Mouse (Mus musculus): ENCODE data around the gene Gm42791.
A peak's percentile ranks its signal among the peaks of the same experiment; 100 is the strongest.

Gene Gm42791

DNA sequence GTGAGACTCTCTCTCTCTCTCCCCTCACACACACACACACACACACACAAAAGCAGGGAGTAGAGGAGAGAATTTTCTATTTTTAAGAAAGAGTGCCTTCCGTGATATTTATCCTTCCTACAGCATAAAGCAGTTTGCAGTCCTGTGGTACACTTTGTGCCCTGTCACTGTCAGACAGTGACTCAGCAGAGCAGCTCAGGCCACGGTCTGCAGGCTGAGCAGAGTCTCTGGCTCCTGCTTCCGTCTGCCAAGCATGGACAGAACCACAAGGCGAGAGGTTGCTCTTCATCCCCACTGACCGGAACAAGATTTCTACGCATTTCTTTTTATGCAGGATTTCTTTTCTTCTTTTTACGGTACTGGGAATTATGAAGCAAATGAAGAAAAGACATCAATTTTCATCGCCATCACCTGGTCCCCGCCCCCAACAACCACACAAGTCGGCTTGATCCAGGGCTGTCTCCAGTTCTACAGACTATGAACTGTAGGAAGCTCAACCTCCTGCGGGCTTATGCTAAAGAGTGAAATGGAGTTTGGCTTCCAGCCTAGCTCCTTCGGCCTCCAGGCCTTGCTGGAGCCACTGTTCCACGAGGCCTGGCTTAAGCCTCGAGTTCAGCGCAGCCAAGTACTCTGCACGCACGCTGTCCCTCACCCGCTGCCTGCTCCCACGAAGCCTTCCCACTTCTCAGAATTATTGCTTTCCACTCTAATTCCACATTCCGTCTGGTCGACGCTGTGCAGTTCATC, 40.5 kb downstream of the Gm42791 start:
- DNase-seq (ENCODE audit: low spot score in 2 of 2): no peak

DNA sequence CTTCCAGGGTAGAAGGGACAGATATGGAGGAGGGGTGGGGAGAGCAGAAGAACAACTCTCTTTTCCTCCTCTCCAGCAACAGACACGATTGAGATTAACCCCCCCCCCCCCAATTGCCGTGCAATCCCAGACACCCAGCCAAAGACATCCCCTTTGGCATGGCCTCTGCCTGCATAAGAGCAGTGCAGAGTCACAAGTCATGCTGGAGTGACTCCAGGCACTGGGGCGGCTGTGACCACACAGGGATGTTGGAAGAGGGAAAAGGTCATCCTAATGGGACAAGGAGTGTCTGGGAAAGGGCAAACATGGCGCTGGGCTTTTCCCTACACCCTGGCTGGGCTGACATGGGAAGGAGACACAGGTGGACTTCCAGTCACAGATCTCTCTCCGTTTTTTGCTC, 41.8 kb downstream of the Gm42791 start:
- peak in 1 of 2 experiments; percentile 71 for DNase-seq (ENCODE audit: low spot score in 2 of 2)

DNA sequence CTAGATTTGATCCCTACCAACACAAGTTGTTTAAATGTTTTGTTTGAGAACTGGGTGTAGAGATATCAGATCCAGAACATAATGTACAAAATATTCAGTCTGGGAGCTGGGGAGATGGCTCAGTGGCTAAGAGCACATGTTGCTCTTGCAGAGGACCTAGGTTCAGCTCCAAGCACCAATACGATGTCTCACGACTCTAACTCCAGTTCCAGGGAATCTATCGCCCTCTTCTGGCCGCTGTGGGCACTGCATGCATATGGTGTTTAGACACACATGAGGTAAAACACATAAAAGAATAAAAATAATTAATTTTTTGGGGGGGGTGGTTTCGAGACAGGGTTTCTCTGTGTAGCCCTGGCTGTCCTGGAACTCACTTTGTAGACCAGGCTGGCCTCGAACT, 42.5 kb downstream of the Gm42791 start:
- DNase-seq (ENCODE audit: low spot score in 2 of 2): peak in 1 of 2 experiments; percentile 28

DNA sequence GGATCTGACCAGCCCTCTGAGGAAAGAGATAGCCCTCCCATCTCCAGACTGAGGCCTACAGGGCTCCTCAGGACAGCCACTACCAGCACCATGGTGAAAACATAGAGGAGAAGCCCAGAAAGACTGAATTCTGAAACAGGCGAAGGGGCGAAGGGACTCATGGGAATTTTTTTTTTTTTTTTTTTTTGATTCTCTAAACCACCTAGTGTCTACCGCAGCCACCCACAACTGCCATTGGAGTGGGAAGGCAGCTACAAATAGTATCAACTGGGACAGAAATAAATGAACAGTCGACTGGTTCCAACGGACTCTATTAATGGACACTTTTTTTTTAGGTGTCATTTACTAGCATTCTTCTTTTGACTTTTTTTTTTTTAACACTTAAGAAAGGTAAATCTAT, 43.6 kb downstream of the Gm42791 start:
- no peak for DNase-seq (ENCODE audit: low spot score in 2 of 2)

DNA sequence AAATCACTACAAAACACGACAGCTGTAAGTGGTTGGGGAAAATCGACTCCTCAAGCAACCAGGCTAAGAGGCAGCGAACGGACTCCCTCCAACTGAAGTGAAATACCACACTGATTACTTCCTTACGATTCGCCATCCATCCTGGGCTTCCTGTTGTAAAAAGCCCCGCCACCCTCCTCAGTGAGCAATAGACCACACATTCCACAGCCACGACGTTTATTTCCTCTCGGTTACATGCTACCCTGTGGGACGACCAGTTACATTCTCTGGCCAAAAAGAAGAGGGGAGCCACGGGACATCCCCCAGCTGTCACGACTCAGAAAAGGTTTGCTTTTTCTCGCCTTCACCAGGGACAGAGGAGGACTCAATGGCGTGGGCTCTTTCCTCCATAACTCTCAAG, 44.9 kb downstream of the Gm42791 start:
- no peak for DNase-seq (ENCODE audit: low spot score in 2 of 2)

DNA sequence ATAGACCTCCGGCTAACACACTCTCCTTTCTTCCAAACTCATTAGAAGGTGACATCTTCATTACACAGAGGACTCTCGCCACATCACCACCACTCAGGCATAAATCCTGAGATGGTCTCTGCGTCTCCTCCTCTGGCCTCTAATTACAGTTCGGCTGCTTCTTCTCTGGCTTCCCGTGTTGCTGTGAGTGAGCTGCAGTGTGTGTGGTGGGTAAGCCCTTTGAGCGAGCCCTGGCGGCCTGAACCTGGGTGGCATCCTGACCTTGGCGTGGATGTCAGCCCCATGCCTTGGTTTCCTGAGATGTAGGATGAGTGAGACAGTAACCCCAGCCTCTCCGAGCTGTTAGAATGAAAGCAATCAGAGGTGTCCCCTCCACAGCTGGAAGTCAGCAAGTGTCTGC, 46.4 kb downstream of the Gm42791 start:
- DNase-seq (ENCODE audit: low spot score in 2 of 2): no peak

DNA sequence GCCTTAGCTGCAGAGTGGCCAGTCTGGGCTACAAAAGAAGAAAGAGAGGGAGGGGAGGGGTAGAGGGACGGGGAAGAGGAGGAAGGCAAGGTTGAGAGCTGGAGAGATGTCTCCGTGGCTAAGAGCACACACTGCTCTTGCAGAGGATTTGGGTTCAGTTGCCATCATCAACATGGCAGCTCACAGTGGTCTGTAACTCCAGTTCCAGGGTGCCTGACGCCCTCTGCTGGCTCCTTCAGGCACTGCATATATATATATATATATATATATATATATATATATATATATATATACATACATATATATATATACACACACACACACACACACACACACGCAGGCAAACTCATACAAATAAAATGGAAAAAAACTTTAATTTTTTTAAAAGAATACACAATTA, 47.5 kb downstream of the Gm42791 start:
- no peak for DNase-seq (ENCODE audit: low spot score in 2 of 2)

DNA sequence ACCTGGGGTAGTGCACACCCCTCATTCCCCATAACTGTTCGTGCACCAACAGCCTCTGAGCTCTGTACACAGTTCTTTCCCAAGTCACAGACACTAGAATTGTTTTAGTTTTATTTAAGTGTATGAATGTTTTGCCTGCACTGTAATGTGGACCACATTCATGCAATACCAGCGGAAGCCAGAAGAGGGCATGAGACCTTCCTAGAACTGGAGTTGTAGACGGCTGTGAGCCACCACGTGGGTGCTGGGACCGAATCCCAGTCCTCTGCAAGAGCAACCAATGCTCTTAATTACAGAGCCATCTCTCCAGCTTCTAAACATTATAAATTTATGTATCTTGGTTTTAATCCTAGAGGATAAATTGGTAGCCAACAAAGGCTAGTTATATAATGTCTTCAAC, 48.2 kb downstream of the Gm42791 start:
- DNase-seq (ENCODE audit: low spot score in 2 of 2): no peak

DNA sequence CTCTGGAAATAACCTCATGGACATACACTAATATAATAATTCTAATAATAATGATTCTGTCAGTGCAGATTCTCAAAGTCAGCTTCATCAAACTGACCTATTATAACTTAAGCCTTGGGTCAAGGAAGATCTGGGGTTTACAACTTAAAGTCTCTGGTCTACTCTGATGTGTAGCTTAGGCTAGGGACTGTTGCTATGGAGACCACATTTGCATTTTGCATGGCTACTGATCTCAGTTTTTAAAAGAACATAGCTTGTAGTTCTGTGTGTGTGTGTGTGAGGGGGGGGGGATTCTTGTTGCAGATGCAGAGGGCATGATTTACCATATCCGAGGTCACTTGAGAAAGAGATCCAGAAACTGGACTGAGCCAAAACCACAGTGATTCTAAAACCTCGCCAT, 49.2 kb downstream of the Gm42791 start:
- DNase-seq (ENCODE audit: low spot score in 2 of 2): no peak

DNA sequence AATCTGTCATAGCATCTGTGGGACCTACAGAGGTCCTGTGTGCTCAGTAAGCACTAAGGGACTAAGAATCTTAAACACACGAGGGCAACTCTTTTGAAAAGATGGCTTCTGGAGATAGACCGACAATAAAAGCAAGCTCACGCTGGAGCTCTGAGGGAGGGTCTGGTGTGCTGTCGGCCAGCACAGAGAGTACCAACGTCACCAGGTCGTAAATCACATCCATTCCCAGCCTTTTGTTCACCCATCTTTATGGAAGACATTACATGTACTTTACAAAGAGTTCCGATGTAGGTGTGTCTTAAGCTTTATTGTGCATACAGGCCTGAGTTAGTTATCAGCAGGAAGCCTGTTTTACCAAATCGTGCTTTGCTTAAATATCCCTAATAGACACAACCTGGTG, 50.9 kb downstream of the Gm42791 start:
- DNase-seq (ENCODE audit: low spot score in 2 of 2): no peak

DNA sequence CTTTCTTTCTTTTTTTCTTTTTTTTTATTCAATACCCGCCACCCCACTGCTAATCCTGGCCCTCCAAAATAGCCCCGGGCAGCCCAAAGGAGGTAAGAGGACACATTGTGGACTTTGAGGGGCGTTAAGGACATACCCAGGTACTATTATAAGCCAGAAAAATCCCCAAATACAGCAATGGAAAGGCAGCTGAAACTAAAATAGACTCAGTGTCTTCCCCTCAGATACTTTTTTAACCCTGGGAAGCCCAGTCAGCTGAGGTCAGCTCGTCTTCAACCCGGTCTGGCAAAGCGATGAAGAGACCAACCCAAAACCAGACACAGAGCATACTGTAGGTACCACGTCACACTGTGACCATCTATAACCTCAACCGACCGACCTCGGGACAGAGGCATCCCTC, 51.5 kb downstream of the Gm42791 start:
- DNase-seq (ENCODE audit: low spot score in 2 of 2): no peak

DNA sequence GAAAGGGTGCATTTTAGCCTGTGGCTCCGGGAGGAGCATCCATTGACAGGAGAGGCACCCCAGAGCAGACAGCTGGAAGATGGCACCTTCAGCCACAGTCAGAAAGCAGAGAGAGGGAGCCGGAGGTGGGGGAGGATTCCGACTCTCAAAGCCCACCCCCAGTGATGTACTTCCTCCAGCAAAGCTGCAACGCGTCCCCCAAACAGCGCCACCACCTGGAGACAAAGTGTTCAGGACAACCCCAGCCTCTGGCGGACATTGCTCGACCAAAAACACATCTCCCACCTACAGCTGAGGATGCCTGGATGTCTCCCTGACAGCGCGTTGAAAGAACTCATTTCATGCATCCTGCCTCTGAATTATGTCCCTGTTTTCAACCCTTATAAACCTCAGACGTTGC, 52.0 kb downstream of the Gm42791 start:
- no peak for DNase-seq (ENCODE audit: low spot score in 2 of 2)

DNA sequence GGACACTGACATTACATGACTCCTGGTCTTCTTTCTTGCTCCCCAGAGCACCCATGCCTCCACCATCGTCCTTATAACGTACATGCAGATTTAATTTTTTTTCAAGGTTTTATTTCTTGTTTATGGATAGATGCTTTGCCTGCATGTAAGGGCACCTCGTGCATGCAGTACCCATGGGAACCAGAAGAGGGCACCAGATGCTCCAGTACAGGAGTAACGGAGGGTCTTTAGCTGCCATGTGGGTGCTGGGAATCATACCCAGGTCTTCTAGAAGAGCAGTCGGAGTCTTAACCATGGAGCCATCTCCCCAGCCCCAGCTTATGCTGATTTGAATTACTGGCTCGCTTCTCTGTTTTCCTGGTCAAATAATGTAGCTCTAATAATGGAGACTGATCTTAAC, 52.6 kb downstream of the Gm42791 start:
- DNase-seq (ENCODE audit: low spot score in 2 of 2): no peak

DNA sequence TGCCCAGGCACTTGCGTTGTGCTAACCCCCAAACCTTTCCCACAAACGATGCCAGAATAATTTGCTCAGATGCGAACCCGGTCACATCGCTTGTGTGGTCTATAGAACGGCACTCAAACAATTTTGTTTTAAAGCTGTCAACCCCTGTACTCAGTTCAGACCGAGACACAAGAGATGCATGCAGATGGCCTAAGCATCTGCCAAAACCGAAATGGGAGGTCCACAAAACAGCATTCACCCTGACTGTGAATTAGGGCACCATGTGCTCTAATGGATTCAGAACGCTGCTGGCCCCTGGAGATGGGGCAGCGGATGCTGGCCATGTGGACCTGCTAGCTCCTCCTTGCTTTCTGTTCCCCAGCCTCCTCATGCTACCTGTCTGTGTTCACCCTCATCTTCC, 53.1 kb downstream of the Gm42791 start:
- DNase-seq (ENCODE audit: low spot score in 2 of 2): no peak

DNA sequence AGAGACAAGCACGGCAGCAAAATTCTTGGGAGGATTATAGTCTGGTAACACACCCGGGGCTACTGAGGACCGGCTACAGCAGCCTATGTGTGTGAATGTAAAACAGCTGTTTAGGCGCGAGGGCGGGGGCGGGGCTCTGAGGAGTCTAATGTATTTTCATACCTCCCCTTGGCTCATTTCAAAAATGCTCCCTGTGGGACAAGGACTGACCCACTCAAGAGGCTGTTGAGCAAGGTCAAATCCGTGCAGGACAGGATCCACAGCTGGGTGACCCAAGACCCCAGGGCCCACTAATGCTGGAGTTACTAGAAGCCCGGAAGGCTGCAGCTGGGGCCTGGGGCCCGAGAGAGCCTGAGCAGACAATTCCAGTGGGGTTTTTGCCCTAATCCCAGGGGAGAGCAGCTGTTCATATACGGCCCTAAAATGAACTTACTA, 55.0 kb downstream of the Gm42791 start:
- DNase-seq (ENCODE audit: low spot score in 2 of 2): no peak

DNA sequence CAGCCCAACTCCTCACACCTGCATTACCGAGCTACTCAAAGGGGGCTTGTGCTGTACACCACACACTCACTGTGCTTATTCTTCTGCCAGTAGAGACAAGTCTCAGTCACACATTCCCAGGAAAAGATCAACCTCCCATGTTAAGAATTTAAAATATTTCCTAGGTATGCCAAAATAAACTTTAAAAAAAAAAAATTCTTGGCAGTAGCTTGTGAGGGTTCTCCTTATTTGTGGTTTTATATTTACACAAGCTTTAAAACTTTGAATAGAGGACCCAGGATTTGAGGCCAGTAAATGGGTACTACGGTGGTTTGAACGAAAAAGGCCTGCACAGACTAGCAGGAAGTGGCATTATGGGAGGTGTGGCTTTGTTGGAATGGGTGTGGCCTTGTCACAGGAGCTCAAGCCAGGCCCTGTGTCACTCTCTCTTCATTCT, 58.4 kb downstream of the Gm42791 start:
- no peak for DNase-seq (ENCODE audit: low spot score in 2 of 2)

DNA sequence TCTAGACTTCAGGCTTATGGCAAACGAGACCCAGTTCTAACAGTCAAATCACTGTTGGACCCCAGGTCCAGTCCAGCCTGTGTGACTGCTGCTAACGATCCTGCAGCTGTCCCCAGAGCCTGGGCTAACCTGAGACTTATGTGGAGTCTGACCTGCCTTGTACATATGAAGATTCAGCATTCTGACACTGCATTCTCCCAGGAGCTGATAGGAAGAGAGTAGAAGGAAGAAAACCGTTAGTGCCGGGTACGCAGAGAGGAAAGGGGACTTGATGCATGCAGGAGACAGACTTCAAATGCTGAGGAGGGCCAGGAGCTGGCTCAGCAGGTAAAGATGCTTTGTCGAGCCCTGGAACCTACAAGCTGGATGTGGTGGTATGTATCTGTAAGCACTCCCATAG, 59.1 kb downstream of the Gm42791 start:
- no peak for DNase-seq (ENCODE audit: low spot score in 2 of 2)

DNA sequence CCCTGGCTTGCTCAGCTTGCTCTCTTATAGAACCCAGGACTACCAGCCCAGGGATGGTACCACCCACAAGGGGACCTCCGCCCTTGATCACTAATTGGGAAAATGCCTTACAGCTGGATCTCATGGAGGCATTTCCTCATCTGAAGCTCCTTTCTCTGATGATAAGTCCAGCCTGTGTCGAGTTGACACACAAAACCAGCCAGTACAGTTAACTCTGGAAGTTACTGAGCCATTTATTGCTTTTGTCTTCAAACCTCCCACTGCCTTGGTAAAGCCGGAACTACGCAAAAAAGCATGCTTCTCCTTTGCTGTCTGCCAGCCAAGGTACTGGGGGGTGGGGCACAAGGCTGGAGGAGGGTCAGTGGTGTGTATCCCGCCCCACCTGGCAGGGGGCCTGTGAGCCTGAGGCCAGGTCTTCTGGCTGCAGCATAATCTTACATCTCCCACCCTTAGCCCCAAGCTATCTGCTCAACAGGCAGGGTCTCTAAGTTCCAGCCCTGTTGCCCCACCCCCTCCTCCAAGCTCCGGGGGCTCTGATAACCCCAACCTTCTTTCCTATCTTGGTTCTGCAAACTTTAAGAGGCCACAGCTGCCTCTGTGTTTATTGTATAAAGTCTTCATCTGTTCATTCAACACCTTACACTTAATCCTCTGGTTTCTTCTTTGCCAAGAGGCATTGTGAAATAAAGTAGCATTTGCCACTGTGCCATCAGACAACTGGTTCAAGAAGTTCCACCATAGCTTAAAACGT, 59.7 kb downstream of the Gm42791 start:
- DNase-seq (ENCODE audit: low spot score in 2 of 2): no peak

DNA sequence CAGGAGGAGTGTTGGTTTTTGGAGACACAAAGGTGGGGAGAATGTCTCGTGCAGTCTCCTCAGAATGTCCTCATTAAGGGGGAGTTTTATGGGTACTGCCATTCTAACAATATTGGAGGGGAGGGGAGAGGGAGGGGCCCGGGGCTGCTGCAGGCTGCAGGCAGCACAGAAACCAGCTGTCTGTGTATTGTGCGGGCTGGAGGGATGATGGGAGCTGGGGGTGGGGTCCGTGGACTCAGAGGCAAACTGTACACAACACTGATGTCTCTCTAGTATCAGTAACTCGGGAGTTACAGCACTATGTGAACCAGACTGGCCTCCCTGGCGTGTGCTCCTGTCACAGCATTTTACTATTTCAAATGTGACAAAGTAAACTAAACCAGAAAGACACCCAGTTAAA, 60.5 kb downstream of the Gm42791 start:
- no peak for DNase-seq (ENCODE audit: low spot score in 2 of 2)

DNA sequence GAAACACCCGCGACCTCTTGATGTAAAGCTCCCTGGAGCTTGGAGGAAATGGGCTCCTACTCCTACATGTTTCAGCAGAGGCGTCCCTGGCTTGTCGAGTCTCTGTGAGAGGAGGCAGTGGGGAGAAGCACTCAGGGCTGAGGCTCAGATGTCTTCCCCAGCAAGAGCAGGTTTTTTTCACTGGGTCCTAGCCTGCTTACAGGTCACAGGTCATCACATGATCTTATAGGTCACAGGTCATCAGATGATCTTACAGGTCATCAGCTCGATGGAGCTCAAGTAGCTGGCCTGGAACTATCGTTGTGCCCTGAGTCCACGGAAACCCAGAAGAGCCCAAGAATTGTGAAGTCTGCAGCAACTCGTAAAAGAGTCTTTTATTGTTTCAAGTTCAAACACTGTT, 61.2 kb downstream of the Gm42791 start:
- no peak for DNase-seq (ENCODE audit: low spot score in 2 of 2)

DNA sequence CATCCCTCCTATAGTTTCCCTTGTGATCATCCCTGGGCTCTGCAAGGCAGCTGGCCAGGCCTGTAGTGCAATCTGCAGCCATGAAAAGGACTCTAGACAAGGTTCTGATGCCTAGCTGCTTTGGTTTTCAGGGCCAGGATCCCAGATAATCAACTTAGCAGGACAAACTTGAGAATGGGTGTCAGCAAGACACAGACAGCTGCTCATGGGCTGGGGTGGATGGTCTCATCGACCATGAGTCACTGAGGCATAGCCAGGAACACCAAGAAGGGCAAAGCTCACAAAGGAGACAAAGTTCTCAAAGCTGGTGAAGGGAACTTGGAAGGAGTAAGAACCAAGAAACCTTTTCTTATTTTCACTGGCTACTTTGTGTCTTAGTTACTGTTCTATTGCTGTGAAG, 63.6 kb downstream of the Gm42791 start:
- no peak for DNase-seq (ENCODE audit: low spot score in 2 of 2)

DNA sequence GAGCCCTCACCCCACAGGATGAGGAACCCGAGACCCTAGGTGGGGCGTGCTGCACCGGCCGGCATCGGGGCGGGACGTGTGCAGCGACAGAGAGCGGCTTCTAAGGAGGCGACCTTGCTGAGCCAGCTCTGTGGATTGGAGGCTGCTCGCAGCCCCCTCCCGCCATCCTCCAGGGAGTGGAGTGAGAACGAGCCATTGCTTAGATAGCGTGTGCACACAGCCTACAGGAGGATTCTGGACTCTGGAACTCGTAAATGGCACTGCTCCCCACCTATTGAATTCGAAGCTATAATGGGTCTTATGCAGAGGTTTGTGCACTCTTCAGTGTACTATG, 65.9 kb downstream of the Gm42791 start, which contains the start of gene Katnal1:
Gene Katnal1, minus strand, starts transcription at position 205 of the 334 bp plus-strand sequence.
- DNase-seq (ENCODE audit: low spot score in 2 of 2): no peak

DNA sequence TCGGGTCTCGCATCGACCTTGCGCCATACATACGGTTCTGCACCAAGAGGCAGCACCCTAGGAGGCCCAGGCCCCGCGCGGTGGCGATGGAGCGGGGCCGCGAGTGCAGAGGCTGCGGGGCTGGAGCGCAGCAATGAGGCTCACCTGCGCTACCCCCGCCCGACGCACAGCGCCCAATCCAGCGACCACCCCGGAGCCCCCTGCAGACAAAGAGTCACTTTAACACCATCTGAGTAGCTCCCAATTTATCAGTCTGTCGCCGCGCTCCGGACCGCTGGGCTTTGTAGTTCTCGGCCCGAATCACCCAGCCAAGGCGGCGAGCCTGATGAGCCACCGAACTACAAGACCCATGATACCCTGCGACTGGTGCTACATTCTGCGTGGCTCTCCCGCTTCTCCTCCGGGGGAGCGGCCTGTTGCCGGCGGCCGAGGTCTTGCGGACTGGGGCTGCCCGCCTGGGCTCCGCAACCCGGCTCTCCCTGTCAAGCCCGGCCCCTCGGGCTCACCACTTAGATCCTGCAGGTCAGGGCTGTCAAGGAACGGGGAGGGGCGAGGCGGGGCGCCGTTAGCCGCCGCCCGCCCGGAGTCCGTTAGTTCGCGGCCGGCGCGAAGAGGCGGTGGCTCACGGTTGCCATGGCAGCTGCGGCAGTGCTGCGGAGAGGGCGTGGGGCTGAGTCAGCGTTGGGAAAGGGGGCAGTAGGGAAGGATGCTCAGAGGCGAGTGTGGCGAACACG, 66.4 kb downstream of the Gm42791 start:
- DNase-seq (ENCODE audit: low spot score in 2 of 2): peak; percentile 90 to 93

Data from urinary bladder, postnatal 36 days (tissue).